Mouse (Mus musculus) limb, embryonic 15.5 days (tissue): Measurements from ENCODE around the gene Def8. TPM values are rescaled to one million over a fixed set of nuclear protein-coding genes. Genes with fewer than 3 reads are reported as not detected.
A peak's percentile ranks its signal among the peaks of the same experiment; 100 is the strongest.

Experiments
- ATAC-seq: fragments of 200-750 bp; cut with Nextera tagmentation; 2 replicates; pipeline ENCODE4 v1.8.0; 2017; ENCODE audit warnings: low read depth, moderate TSS enrichment; ENCODE audit not compliant: insufficient number of reproducible peaks, low FRiP score, low TSS enrichment
- H3K27ac ChIP-seq: fragments of 300-500 bp; sonication (generic); 2 replicates; pipeline ENCODE4 v1.5.1; 2015; ENCODE audit warnings: moderate library complexity, mild to moderate bottlenecking, inconsistent platforms
- H3K27me3 ChIP-seq: fragments of 300-500 bp; sonication (generic); 2 replicates; pipeline ENCODE4 v1.6.1; 2015; ENCODE audit warnings: inconsistent platforms
- H3K36me3 ChIP-seq: fragments of 300-500 bp; sonication (generic); 2 replicates; pipeline ENCODE4 v1.6.1; 2015; ENCODE audit warnings: inconsistent platforms
- H3K4me1 ChIP-seq: fragments of 300-500 bp; sonication (generic); 2 replicates; pipeline ENCODE4 v1.6.1; 2015; ENCODE audit warnings: inconsistent platforms
- H3K4me2 ChIP-seq: fragments of 300-500 bp; sonication (generic); 2 replicates; pipeline ENCODE4 v1.6.1; 2015; ENCODE audit warnings: mild to moderate bottlenecking, inconsistent platforms
- H3K4me3 ChIP-seq: fragments of 300-500 bp; sonication (generic); 2 replicates; pipeline ENCODE4 v1.5.1; 2015; ENCODE audit warnings: mild to moderate bottlenecking, inconsistent platforms
- H3K9ac ChIP-seq: fragments of 300-500 bp; sonication (generic); 2 replicates; pipeline ENCODE4 v1.6.1; 2015; ENCODE audit warnings: inconsistent platforms
- H3K9me3 ChIP-seq: fragments of 300-500 bp; sonication (generic); 2 replicates; pipeline ENCODE4 v1.6.1; 2016; ENCODE audit warnings: inconsistent platforms
- WGBS: fragments of 180-500 bp; shearing (Covaris S2); methylation state at CpG from one replicate; pipeline ENCODE4 v1.1.7; 2015; 5-methylcytosine and 5-hydroxymethylcytosine counted together
- polyA plus RNA-seq: library from polyadenylated mRNA; unstranded; fragments of >200 nt; fragmentation: Nextera tagmentation; extraction: Ambion mirVana; gene quantifications from 2 replicates; pipeline ENCODE4 v1.2.1, GENCODE M21; 2015

Gene Def8
- polyA plus RNA-seq, 1 experiment from 2014 or later = 42.4 TPM

- Histone ChIP-seq H3K4me3 (no peak overlapping the region), H3K27ac (no peak overlapping the region), H3K36me3 (peaks cover 56% of the 10 kb centered on the region), H3K9ac (no peak overlapping the region), H3K9me3 (no peaks in the 10 kb centered on the region), H3K27me3 (peaks cover 5% of the 10 kb centered on the region), H3K4me1 (peaks cover 2% of the 10 kb centered on the region; the same call in 1 of the 2 replicates), H3K4me2 (no peak overlapping the region)
- ATAC-seq = no peak
- 86% methylated on average over 9 of the region's 9 CpGs for WGBS
Measured at GRCm38 (mm10) chr8:123402730-123403326, 20.5 kb upstream of the Def8 start.

GRCm38 (mm10) chr8:123404521-123404920, 18.8 kb upstream of the Def8 start:
- no peak overlapping the region for H3K4me2 ChIP-seq
- H3K36me3 ChIP-seq = peaks cover 39% of the 10 kb centered on the region
- no peak overlapping the region for H3K9ac ChIP-seq
- no peak overlapping the region for H3K4me3 ChIP-seq
- WGBS = 31% methylated on average over 8 of the region's 8 CpGs
- H3K4me1 ChIP-seq = peaks cover 2% of the 10 kb centered on the region; the same call in 1 of the 2 replicates
- ATAC-seq = no peak
- peaks cover 20% of the 10 kb centered on the region for H3K27me3 ChIP-seq
- no peaks in the 10 kb centered on the region for H3K9me3 ChIP-seq
- H3K27ac ChIP-seq = no peak overlapping the region

- H3K4me1 ChIP-seq = peaks cover 12% of the 10 kb centered on the region
- no peak within 1 kb of the TSS for H3K4me3 ChIP-seq
- H3K27ac ChIP-seq = no peak within 1 kb of the TSS
- no peak within 1 kb of the TSS for H3K4me2 ChIP-seq
- H3K27me3 ChIP-seq = peaks cover 42% of the 10 kb centered on the region
- ATAC-seq = no peak
- peaks cover 17% of the 10 kb centered on the region for H3K36me3 ChIP-seq
- H3K9me3 ChIP-seq = no peaks in the 10 kb centered on the region
- no peak within 1 kb of the TSS for H3K9ac ChIP-seq
- 7% methylated on average over 4 of the region's 4 CpGs for WGBS
Measured at GRCm38 (mm10) chr8:123406786-123407185, 16.5 kb upstream of the Def8 start, which contains the start of gene Mc1r. Mc1r (plus strand) TSS chr8:123407107.

- no peak overlapping the region for H3K27ac ChIP-seq
- 87% methylated on average over 13 of the region's 13 CpGs for WGBS
- H3K27me3 ChIP-seq = peaks cover 51% of the 10 kb centered on the region
- no peak overlapping the region for H3K4me2 ChIP-seq
- ATAC-seq = no peak
- H3K4me3 ChIP-seq = no peak overlapping the region
- no peak overlapping the region for H3K9ac ChIP-seq
- H3K36me3 ChIP-seq = peaks cover 9% of the 10 kb centered on the region
- no peaks in the 10 kb centered on the region for H3K9me3 ChIP-seq
- H3K4me1 ChIP-seq = peaks cover 17% of the 10 kb centered on the region
Measured at GRCm38 (mm10) chr8:123407612-123408011, 15.7 kb upstream of the Def8 start.

GRCm38 (mm10) chr8:123408586-123409544, 14.5 kb upstream of the Def8 start:
- no peaks in the 10 kb centered on the region for H3K9me3 ChIP-seq
- H3K4me3 ChIP-seq = no peak overlapping the region
- H3K9ac ChIP-seq = no peak overlapping the region
- peaks cover 63% of the 10 kb centered on the region for H3K27me3 ChIP-seq
- H3K36me3 ChIP-seq = no peaks in the 10 kb centered on the region
- H3K4me2 ChIP-seq = no peak overlapping the region
- no peak for ATAC-seq
- H3K4me1 ChIP-seq = peaks cover 17% of the 10 kb centered on the region
- no peak overlapping the region for H3K27ac ChIP-seq
- WGBS = 64% methylated on average over 9 of the region's 9 CpGs

- Histone ChIP-seq H3K9ac (no peak overlapping the region), H3K4me3 (no peak overlapping the region), H3K9me3 (no peaks in the 10 kb centered on the region), H3K27ac (no peak overlapping the region), H3K4me2 (no peak overlapping the region), H3K36me3 (no peaks in the 10 kb centered on the region), H3K27me3 (peaks cover 68% of the 10 kb centered on the region), H3K4me1 (peaks cover 17% of the 10 kb centered on the region)
- no peak for ATAC-seq
- 75% methylated on average over 8 of the region's 8 CpGs for WGBS
Measured at GRCm38 (mm10) chr8:123410049-123410587, 13.2 kb upstream of the Def8 start.

GRCm38 (mm10) chr8:123410788-123411187, 12.5 kb upstream of the Def8 start:
- Histone ChIP-seq H3K27me3 (peaks cover 68% of the 10 kb centered on the region), H3K9ac (no peak overlapping the region), H3K36me3 (no peaks in the 10 kb centered on the region), H3K27ac (no peak overlapping the region), H3K4me2 (peak overlapping the region; percentile 53), H3K4me3 (peak overlapping the region; percentile 32; the same call in 1 of the 2 replicates), H3K4me1 (peaks cover 17% of the 10 kb centered on the region), H3K9me3 (no peaks in the 10 kb centered on the region)
- WGBS = 12% methylated on average over 11 of the region's 11 CpGs
- no peak; the same call in 1 of the 2 replicates for ATAC-seq

GRCm38 (mm10) chr8:123411246-123411645, 12.1 kb upstream of the Def8 start, which contains the start of gene Tubb3:
Tubb3 (plus strand) TSS chr8:123411424.
- Histone ChIP-seq H3K4me3 (peak within 1 kb of the TSS; percentile 32), H3K36me3 (no peaks in the 10 kb centered on the region), H3K9me3 (no peaks in the 10 kb centered on the region), H3K9ac (no peak within 1 kb of the TSS), H3K27ac (no peak within 1 kb of the TSS), H3K27me3 (peaks cover 68% of the 10 kb centered on the region), H3K4me2 (peak within 1 kb of the TSS; percentile 53), H3K4me1 (peaks cover 17% of the 10 kb centered on the region)
- under 1% methylated on average over 17 of the region's 29 CpGs for WGBS
- ATAC-seq = no peak

- WGBS = 8% methylated on average over 16 of the region's 16 CpGs
- H3K9ac ChIP-seq = no peak overlapping the region
- peaks cover 68% of the 10 kb centered on the region for H3K27me3 ChIP-seq
- no peak overlapping the region for H3K27ac ChIP-seq
- H3K4me3 ChIP-seq = peak overlapping the region; percentile 32
- H3K36me3 ChIP-seq = no peaks in the 10 kb centered on the region
- H3K9me3 ChIP-seq = no peaks in the 10 kb centered on the region
- peaks cover 15% of the 10 kb centered on the region for H3K4me1 ChIP-seq
- peak overlapping the region; percentile 53 for H3K4me2 ChIP-seq
- ATAC-seq = no peak
Measured at GRCm38 (mm10) chr8:123411781-123412327, 11.5 kb upstream of the Def8 start.

- Histone ChIP-seq H3K9me3 (no peaks in the 10 kb centered on the region), H3K36me3 (no peaks in the 10 kb centered on the region), H3K9ac (no peak overlapping the region), H3K4me3 (no peak overlapping the region), H3K4me2 (no peak overlapping the region), H3K4me1 (peaks cover 14% of the 10 kb centered on the region), H3K27ac (no peak overlapping the region), H3K27me3 (peaks cover 64% of the 10 kb centered on the region)
- ATAC-seq = no peak
- WGBS = 1% methylated on average over 12 of the region's 12 CpGs
Measured at GRCm38 (mm10) chr8:123412560-123413170, 10.7 kb upstream of the Def8 start.

- H3K4me1 ChIP-seq = peaks cover 14% of the 10 kb centered on the region
- ATAC-seq = no peak
- no peaks in the 10 kb centered on the region for H3K9me3 ChIP-seq
- peaks cover 51% of the 10 kb centered on the region for H3K27me3 ChIP-seq
- WGBS = 8% methylated on average over 9 of the region's 9 CpGs
- no peak overlapping the region for H3K27ac ChIP-seq
- no peak overlapping the region for H3K4me2 ChIP-seq
- H3K9ac ChIP-seq = no peak overlapping the region
- H3K36me3 ChIP-seq = no peaks in the 10 kb centered on the region
- H3K4me3 ChIP-seq = no peak overlapping the region
Measured at GRCm38 (mm10) chr8:123414255-123414654, 9.1 kb upstream of the Def8 start.
